Mouse (Mus musculus) bone marrow, adult 2 months (tissue): ENCODE data around the gene Ikbkg.

Experiments used
- CTCF ChIP-seq: fragments of 200-500 bp; IDR thresholded peaks from 2 replicates; pipeline ENCODE4 v1.5.1; 2011; ENCODE audit warnings: low read length, control low read depth; ENCODE audit not compliant: control insufficient read depth, insufficient read depth
- POLR2A ChIP-seq: fragments of 200-500 bp; IDR thresholded peaks from 2 replicates; pipeline ENCODE4 v1.6.1; 2011; ENCODE audit warnings: low read depth, mild to moderate bottlenecking, control low read depth, low read length, borderline replicate concordance; ENCODE audit not compliant: control insufficient read depth

DNA sequence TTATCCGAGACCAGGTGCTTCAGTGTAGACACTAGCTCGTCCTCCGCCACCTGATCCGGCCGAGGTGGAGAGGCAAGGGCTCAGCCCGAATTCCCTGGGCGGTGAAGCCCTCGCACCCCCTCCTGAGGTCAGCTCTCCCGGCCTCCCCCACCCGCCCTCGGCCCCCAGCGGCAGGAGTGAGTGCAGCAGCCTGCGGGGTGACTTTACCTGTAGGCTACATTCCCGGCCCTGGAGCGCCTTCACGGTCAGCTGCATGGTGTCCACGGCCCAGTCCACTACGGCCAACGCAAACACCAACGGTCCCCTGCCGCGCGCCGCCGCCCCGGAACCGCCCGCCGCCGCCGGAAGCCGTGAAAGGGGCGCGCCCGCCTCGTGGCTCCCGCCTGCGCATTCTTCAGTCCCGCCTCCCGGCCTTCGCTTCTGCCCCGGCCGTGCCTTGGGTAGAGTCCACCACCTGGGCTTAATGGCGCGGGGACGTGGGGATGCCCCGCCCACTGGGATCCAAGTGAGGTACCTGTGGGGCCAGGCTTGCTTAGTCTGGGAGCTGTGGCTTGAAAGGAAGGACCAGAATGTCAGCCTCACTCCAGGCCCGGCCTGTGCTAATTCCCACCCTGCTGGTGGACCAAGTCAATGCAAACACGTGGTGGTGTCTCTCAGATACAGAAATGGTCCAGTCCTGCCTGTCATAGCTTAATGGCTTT, 24.7 kb upstream of the Ikbkg start:
- TF ChIP-seq CTCF (no peak), POLR2A (peak; percentile 37; the same call in 1 of the 2 replicates)
